Mouse (Mus musculus) right cerebral cortex, postnatal 25 days (tissue): ENCODE measurements around the gene Nodal.

Source experiments
- DNase-seq: peaks from one replicate; pipeline ENCODE4 v3.0.0; 2022

The Nodal gene

DNA sequence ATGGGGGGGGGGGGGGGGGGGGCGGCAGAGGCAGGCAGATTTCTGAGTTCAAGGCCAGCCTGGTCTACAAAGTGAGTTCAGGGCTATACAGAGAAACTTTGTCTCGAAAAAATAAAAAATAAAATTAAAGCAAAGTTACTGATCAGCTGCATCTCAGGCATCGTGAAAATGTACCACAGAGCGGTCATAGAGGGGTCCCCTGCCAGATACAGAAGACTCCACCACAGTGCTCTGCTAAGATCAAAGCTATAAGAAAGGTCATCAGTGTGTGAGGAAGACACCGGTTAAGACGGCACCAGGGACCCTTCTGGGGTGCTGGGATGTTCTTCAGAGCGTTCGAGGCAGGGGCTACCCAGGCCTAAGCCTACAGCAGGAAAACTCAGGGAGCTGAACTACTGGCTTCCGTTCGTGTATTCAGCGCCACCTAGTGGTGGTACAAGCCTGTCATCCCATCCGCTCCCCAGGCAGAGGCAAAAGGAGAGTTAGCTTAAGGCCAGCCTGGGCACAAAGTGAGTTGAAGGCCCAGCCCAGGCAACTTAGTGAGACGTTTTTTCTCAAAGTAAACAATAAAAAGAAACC lies 18.5 kb upstream of the Nodal start:
- peak; percentile 44 for DNase-seq

DNA sequence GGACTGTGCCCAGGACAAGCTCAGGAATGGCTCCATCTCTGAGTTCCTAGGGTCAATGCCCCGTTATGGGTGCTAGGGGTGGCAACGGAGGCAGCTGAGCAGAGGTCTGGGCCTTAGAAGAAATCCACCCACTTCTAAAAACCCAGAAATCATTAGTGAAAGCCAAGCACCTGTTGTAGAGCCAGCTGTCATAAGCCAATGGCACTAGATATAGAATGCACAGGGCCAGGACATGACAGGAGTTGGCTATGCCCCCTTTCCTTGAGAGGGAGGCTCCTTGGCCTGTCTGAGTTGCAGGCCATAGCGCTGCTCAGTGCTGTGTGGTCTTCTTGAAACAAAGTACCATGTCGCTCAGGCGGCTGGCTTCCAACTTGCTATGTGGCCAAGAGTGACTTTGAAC lies 17.4 kb upstream of the Nodal start:
- DNase-seq = no peak

DNA sequence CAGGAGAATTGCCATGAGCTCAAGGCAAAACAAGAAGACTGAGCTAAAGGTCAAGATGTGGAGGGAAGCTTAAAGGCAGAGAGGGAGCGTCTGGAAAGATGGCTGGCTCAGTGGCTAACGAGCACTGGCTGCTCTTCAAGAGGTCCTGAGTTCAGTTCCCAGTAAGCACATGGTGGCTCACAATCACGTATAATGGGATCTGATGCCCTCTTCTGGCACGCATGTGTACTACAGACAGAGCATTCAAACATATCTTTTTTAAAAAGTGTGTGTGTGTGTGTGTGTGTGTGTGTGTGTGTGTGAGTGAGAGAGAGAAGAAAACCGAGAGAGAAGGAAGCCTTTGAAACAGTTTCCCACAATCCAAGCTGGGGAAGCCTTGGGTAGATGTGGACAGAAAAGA lies 15.3 kb upstream of the Nodal start:
- DNase-seq = no peak

DNA sequence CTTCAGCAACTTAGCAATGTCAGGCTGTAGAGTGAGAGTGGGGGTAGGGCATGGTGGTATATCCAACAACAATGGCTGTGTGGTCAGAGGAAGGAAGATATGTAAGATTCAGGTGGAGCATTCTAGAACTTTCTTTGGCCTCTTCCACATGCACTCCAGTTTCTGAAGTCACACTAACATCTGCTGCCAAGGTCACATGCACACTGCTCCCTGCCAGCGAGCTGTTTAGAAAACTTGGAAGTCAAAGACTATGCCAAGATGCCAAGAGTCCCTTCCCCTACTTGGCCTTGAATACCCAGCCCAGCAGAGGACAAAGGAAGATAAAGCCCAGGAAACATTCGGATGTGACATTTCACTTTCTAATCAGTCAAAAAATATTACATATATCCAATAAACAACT lies 14.9 kb upstream of the Nodal start:
- no peak for DNase-seq

DNA sequence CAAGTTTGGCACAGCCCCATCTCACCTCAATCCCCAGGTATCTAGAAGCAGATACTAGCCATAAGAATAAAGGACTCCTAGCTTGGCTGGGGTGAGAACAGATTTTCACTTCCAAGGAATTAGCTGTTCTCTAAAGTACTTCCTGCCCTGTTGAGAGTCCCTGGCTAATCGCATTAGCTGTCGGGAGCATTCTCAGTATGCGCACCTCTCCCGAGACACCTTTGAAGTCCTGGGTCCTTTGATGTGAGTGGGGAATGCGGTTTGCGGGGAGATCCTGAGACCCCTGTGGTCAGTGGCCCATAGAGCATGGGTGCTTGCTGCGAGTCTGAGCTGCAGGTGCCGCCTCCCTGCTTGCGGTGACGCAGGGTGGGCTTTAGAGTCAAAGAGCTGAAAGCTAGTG lies 11.8 kb upstream of the Nodal start:
- DNase-seq = no peak

DNA sequence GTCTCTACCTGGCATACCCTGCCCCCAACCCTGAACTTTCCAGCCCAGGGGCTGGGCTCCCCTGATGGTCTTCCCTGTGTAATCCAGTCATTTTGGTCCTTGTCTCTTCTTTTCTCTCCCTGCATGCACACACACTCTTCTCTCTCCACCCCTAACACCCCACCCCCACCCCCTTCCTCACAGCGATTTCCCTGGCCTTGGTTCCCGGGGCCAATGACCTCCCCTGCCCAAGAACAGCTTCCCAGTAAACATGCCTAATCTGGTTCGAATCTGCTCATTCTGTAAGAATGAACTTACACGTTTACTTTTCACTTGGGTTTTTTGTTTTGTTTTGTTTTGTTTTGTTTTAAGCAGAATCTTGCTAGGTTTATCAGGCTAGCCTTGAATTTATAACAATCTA lies 8.0 kb upstream of the Nodal start:
- DNase-seq = no peak

DNA sequence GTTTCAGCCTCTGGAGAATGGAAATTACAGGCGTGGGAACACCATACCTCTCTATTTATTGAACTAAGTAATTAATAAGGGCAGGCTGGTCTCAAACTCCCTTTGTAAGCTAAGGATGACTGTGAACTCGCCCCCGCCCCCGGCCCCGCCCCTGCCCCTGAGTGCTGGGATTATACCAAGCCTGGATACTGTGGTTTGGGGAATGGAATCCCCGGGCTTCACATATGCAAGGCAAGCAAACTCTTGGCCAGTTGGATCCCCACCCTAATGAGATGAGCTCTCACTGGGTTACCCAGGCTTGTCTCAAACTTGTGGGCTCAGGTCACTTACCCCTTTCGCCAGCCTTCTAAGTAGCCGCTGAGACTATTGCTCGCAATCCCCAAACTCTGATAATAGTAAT lies 7.6 kb upstream of the Nodal start:
- no peak for DNase-seq

DNA sequence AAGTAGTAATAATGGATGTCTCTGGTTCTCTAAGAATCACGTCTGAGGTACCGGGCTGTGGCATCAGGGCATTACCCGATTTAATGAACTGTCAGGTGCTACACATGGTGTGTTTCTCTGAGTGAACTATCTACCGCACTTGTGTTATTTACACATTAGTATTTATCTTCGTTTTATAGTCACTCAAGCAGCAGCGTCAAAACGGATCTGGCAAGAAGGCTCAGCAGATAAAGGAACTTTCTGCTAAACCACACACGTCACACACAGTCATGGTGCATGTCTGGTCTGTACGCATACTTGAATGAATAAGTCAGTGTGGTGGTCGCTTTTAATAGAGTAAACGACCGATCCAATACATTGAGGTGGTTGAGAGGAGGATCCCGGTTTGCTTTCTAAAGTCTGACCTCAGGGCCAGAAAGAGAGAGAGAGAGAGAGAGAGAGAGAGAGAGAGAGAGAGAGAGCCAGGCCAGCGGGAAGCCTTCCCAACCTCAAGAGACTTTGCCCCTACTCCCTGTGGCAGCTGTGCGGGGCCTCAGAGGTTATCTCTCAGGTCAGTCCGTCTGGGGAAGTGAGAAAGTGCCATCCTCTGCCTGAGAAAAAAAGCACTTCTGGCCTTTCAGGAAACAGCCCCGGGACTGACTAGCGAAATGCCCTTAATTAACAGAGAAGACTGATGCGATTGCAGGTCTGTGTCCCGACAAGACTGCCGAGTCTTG lies 4.7 kb upstream of the Nodal start:
- DNase-seq = no peak

DNA sequence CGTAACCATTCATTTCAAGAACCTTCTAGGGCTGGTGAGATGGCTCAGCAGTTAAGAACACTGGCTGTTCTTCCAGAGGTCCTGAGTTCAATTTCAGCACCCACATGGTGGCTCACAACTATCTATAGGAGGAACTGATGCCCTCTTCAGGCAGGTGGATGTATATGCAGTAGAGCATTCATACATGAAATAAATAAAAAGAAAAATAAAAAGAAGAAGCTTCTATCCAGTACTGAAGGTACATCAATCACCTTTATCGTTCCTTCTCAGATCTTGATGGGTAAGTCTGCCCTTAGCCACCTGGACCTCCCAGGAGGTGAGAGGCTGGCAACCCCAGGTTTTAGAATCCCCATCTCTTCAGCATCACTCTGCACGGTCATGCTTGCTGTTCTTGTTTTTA lies 2.5 kb upstream of the Nodal start:
- DNase-seq = no peak

DNA sequence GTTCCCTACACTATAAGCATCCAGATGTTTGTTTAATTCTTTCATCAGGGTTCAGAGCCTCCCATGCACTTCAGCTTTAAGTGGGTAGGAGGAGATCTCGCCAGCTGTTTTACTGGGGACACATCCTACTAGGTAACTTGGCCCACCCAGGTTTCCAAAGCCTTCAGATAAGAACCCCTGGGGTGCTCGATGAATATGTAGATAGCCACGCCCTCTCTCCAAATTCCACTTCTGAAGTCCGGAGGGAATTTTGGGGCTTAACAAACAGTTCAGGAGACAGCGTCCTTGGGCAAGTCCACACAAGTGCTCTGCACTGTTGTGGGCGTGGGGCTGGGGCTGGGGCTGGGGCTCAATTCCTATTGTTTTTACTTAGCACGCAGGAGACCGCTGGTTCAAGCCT lies 1.9 kb upstream of the Nodal start:
- DNase-seq = no peak

DNA sequence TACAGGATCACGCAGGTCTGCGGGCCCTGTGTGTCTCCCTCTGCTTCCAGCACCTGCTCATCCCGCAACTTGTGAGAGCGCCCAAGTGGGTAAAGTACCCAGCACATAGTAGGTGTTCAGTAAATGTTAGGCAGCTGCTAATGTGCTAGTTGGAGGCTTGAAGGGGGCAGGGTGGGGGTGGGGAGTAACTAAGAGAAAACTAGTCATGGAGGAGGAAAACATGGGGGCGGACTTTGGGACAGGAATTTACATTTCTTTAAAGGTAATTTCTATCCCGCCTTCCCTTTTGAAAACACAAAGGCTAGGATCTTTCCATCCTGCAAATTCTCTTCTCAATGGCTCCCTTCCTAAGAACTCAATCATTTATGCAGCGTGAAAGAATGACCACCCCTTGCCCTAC lies 1.2 kb upstream of the Nodal start:
- DNase-seq = no peak

DNA sequence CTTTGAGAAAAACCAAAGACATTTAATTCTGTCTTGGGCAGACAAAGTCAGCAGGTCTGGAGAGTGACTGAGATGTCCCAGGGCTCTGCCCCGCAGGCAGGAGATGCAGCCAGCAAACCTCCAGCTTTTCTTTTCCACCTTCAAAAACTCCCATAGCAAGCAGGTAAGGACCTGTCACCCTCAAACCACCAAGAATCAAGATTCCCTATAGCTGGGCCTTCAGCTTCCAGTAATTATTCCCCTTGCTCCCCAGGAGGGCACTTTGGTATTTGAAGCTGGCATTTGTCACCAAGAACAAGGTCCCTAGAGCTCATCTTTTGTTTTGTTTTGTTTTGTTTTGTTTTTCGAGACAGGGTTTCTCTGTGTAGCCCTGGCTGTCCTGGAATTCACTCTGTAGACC lies 726 bp upstream of the Nodal start:
- DNase-seq = no peak

DNA sequence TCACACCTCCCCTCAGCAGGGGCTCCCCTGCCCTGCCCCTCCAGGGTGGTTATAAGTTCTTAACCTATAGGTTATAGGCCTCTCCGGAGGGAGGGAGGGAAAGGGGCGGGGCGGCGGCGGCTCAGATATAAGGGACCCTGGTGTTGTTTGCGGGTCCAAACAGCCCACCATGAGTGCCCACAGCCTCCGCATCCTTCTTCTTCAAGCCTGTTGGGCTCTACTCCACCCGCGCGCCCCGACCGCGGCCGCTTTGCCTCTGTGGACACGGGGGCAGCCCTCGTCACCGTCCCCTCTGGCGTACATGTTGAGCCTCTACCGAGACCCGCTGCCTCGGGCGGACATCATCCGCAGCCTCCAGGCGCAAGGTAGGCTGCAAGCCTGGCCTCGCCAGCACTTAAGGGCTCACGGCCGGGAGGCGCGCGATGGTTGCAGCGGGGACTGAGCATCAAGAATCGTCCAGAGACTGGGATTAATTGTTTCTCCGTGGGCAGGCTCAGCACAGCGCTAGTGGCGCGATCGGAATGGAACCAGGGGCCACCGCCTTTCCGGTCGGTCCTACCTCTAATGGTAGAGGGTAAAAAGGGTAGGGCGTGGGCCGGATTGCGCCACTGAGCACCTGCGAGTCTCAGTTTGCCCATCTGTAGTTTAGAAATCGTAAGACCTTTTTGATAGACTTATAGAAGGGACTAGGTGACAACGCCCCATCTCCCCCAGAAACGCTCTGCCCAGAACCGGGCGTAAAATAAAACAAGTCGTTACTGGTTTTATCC lies 544 bp downstream of the Nodal start:
- DNase-seq = no peak

DNA sequence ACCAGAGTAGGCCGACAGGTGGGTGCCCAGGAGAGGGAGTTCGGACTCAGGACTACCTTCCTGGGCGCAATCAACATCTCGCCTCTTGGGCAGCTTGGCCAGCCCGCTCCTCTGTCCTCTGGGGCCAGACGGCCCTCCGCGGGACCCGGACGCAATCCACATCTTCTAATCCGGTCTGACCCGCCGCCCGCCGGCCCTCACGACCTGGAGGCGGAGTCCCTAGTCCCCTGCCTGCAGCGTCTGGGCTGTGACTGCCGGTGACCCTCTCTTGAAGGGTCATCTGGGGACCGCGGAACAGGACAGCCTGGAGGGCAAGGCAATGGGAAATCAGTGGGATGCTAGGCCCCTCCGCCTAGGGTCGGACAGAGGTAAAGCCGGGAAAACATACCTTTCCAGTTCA lies 1.4 kb downstream of the Nodal start:
- no peak for DNase-seq

DNA sequence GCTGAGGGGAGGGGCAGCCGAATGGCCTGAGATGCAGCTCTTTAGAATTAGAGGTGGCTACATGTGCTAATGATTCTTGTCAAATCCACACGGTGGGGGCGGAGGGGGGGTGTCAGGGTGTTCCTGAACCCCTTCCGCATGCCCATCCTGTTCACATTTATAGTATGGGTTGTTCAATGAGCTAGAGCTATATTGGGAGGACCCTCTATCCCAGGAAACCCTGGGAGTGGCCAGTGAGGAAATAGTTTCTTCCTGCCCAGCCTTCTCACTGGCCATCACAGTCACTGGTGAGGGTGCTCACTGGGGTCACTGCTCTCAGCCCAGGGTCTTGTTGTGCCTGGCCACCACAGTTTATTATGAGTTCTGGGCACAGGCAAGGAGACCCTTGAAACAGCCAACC lies 2.2 kb downstream of the Nodal start:
- DNase-seq = no peak

DNA sequence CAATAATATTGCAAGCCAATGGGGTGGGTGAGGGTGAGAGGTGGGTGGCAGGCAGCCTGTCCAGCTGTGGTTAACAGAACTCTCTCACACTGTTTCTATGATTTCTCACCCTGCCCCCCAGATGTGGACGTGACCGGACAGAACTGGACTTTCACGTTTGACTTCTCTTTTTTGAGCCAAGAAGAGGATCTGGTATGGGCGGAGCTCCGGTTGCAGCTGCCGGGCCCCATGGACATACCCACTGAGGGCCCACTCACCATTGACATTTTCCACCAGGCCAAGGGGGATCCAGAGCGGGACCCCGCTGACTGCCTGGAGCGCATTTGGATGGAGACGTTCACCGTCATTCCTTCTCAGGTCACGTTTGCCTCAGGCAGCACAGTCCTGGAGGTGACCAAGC lies 5.1 kb downstream of the Nodal start:
- DNase-seq = no peak

DNA sequence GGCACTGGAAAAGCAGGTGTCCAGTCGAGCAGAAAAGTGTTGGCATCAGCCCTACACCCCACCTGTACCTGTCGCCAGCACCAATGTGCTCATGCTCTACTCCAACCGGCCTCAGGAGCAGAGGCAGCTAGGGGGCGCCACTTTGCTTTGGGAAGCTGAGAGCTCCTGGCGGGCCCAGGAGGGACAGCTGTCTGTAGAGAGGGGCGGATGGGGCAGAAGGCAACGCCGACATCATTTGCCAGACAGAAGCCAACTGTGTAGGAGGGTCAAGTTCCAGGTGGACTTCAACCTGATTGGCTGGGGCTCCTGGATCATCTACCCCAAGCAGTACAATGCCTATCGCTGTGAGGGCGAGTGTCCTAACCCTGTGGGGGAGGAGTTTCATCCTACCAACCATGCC lies 5.5 kb downstream of the Nodal start:
- DNase-seq = no peak

DNA sequence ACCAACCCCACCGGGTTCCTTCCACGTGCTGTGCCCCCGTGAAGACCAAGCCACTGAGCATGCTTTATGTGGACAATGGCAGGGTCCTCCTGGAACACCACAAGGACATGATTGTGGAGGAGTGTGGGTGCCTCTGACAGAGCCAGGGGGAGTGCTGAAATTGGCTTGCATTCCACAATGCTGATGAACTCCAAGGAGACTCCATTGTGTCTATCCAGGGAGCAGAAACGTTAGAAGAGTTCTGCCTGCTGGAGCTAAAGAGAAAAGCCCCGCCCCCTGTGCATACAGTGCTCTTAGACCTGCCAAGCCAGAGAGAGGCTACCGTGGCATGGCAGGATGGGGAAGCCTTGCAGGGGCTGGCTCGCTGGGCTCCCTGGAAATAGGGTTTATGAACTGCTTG lies 6.7 kb downstream of the Nodal start:
- no peak for DNase-seq

DNA sequence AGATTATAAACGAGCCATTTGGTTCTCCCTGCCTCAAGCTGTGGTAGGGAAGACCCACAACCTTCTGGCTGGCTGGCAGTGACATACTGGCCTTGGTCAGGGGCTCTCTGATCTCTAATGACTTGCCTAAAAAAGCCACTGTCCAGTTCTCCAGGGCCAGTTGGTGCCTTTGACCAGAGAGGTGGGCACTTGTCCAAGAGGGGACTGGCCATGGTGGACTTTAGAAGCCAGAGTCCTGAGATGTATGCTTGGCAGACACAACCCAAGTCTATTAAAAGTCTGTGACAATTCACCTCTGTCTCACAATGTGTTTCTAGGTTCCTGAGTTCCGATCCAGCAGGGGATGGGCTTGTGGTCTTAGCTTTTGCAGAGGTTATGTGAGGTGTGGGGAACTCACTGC lies 7.3 kb downstream of the Nodal start:
- no peak for DNase-seq

DNA sequence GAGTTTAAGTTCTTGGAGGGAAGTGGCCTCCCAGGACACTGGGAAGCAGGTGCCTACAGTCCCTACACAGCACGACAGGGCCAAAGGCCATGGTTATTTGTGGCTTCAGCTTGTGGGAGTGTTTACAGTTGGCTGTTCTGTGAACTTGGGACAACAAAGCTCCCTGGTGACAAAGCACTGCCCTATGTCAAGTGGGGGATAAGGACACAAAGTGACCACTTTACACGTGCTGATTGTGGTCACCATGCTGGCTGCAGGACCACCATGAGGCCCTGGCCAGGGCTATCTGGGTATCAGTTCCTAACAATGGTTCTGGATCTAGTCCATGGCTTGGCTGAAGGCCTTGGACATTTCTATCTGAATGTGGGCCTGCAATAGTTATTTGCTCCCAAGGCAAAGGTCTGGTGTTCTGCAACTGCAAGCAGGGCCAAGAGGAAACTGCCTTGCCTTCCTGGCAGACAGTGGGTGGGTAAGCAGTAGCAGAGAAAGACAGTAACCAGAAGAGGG lies 8.5 kb downstream of the Nodal start:
- no peak for DNase-seq

DNA sequence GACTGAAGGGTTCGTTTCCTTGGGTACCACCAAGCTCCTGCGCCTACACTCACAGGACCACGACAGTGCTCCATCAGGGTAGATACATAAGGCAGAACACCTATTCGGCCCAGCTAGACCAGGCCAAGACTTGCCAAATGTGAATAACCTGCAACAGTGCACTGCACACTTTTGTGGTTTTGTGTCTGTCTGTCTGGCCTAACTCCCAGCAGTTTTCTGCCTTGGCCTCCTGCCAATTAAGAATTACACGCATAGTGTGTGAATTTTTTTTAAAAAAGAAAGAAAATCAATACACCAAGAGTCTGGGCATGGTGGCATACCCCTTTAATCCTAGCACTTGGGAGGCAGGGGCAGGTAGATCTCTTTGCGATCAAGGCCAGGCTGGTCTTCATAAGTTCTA lies 10.2 kb downstream of the Nodal start:
- no peak for DNase-seq

DNA sequence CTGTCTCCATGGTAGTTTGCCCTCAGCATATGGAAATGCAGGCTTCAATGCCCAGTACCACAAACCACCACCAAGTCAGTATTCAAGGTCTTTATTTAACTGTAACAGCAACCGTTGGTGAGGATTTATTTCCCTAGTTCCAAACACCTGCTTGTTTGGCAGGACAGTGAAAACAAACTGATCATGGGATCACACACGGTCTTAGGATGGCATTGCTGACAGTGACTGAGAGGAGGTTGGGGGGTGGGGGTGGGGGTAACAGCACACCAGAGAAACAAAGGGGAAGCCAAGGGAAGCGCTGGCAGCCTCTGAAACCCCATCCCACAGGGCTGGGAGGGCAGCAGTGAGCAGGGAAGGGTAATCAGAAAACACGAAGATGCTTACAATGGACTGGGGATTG lies 10.6 kb downstream of the Nodal start:
- DNase-seq = no peak

DNA sequence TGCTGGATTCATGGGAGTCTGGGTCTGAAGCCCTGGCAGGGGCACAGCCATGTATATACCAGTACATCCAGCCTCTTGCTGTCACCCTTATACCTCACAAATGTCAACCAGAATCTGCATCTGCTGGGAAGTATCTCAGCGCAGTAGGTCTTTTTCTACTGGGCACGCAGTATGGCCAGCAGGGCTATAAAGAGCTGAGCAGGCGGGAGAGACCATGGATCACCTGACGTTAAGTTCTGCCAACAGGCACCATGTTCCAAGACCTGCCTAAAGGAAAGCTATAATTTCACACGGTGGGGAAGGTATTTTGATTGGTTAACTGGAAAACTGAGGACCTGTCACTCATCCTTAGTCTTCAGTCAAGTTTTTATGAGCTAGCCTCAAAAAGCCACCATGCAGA lies 11.3 kb downstream of the Nodal start:
- no peak for DNase-seq

DNA sequence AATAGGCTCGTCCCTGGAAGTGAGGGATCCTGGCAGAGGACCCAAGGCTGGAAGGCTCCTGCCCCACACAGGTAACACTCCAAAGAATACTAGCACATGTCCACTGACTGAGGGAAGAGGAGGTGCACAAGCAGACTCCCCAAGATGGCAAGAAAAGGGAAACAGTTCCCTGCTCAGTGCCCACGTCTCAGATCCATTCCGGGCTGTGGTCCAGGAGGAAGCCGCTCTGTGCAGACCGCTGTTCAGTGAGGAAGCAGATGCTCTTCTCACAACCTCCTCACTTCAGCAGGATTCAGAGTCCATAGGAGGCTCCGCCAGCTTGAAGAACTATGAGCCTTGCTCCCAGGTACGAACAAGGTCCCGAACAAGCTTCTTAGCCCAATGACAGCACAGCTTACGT lies 13.6 kb downstream of the Nodal start:
- peak; percentile 80 for DNase-seq
